Mouse (Mus musculus) cortical plate, adult 2 months (tissue): ENCODE results near the gene Hhat. TPM values are rescaled to one million over a fixed set of nuclear protein-coding genes. Genes with fewer than 3 reads are reported as not detected.

ENCODE experiments used
- H3K27ac ChIP-seq: fragments of 200-500 bp; 2 replicates; pipeline ENCODE4 v1.5.1; 2012; ENCODE audit warnings: low read length, control low read depth, inconsistent platforms; ENCODE audit not compliant: insufficient read depth
- H3K4me1 ChIP-seq: fragments of 200-500 bp; 2 replicates; pipeline ENCODE4 v1.6.1; 2011; ENCODE audit warnings: low read length; ENCODE audit not compliant: control insufficient read depth, insufficient read depth
- H3K4me3 ChIP-seq: fragments of 200-500 bp; 2 replicates; pipeline ENCODE4 v1.5.1; 2011; ENCODE audit warnings: mild to moderate bottlenecking, low read length, control low read depth; ENCODE audit not compliant: insufficient read depth
- CTCF ChIP-seq: fragments of 200-500 bp; IDR thresholded peaks from 2 replicates; pipeline ENCODE4 v1.5.1; 2011; ENCODE audit warnings: mild to moderate bottlenecking, control low read depth, low read length; ENCODE audit not compliant: insufficient read depth; ENCODE audit errors: extremely low read depth
- POLR2A ChIP-seq: fragments of 200-500 bp; IDR thresholded peaks from 2 replicates; pipeline ENCODE4 v1.6.1; 2011; ENCODE audit warnings: mild to moderate bottlenecking, low read length, control low read depth; ENCODE audit not compliant: insufficient read depth; ENCODE audit errors: extremely low read depth
- polyA plus RNA-seq: library from polyadenylated mRNA; depleted of rRNA; stranded (reverse); fragments of >200 nt; gene quantifications from 2 replicates; pipeline ENCODE4 v1.2.3, GENCODE M21; 2012; rRNA removed

Gene Hhat
- polyA plus RNA-seq, 1 experiment = 0.98 TPM

DNA sequence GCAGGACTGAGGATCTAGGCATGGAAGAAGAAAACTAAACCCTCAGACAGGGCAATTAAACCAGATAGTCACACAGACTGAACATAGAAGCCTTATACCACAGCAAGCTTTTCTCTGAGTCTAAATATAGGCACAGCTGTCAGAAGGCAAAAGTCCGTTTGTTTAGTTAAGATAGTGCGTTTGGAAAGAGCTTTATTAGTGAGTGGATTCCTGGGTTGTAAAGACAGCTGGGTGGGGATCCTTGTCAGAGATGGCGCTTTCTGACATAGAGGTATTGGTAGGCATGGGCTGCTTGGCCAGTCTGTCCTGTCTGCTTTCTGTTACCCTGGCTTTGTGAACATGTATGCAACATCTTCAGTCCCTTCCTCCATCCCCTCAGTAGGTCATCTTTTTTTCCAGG, 314.0 kb downstream of the Hhat start:
- no peak for TF ChIP-seq POLR2A
- TF ChIP-seq CTCF = no peak
- peaks cover under 1% of the 10 kb centered on the region; the same call in 1 of the 2 replicates for H3K4me1 ChIP-seq
- H3K4me3 ChIP-seq = no peak overlapping the region
- H3K27ac ChIP-seq = no peak overlapping the region

GRCm38 (mm10) chr1:192454981-192455380, 316.0 kb downstream of the Hhat start:
- TF ChIP-seq CTCF = no peak
- no peak for TF ChIP-seq POLR2A
- Histone ChIP-seq H3K4me3 (no peak overlapping the region), H3K27ac (no peak overlapping the region), H3K4me1 (peaks cover 3% of the 10 kb centered on the region; the same call in 1 of the 2 replicates)

GRCm38 (mm10) chr1:192454501-192454900, 316.5 kb downstream of the Hhat start:
- H3K27ac ChIP-seq = no peak overlapping the region
- H3K4me3 ChIP-seq = no peak overlapping the region
- peaks cover 6% of the 10 kb centered on the region; the same call in 1 of the 2 replicates for H3K4me1 ChIP-seq
- no peak for TF ChIP-seq POLR2A
- no peak for TF ChIP-seq CTCF

DNA sequence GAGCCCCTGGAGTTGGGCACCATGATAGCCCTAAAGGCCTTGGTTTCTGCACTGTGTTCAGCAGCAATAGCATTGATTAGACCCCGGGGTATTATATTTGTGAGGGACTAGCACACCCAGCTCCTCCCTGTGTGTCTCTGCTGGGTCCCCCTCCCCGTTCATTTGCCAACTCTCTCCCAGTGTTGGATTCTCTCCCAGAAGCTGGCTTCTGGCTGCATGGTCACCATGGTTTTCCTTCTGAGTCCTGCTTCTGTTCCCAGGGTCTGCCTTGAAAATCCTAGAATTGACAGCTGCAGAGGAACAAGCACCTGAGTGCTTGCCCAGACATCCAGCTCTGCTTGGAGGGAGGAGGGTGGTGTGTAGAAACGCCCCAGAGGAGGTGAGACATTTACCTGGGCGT, 319.3 kb downstream of the Hhat start:
- H3K4me3 ChIP-seq = no peak overlapping the region
- peaks cover 12% of the 10 kb centered on the region for H3K4me1 ChIP-seq
- no peak for TF ChIP-seq POLR2A
- TF ChIP-seq CTCF = no peak
- H3K27ac ChIP-seq = no peak overlapping the region

- no peak for TF ChIP-seq POLR2A
- no peak for TF ChIP-seq CTCF
- Histone ChIP-seq H3K4me3 (no peak overlapping the region), H3K4me1 (peaks cover 12% of the 10 kb centered on the region), H3K27ac (no peak overlapping the region)
Observed at GRCm38 (mm10) chr1:192450425-192450824, 320.6 kb downstream of the Hhat start.

DNA sequence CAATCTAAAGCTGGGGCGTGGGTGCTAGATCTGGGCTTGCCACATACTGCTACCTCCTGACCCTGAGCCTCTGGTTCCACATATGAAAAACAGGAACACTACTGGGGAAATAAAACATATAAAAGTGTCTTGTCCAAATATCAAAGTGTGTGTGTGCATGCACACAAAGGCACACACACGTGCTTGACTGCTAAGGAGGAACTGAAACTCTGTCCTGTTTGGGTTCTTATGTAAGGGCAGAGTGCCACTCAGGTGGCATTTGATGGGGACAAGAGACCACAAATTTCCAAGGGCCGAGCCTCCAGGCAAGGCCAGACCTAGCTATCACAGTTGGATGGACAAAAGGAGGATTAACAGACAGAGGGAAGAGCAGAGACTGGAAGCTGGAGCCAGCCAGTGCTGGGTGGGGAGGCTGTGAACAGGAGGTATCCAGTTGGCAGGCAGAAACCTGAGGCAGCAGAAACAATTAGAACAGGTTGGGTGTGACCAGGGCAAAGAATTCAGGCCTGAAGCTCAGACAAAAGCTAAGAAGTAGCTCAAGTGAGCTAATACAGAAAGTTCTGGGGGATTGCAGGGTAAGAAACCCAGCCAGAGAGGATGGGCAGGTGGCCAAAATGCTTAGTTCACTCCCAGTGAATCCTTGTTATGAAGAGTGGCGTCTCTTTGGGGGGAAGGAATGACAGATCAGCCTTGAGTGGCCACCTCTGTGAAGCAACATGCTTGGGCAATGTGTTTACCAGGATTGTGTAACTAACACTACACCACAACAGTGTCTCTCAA, 321.3 kb downstream of the Hhat start:
- Histone ChIP-seq H3K4me3 (no peak overlapping the region), H3K27ac (0 out of 2 replicates have a peak overlapping the region, but pooled peaks have one; percentile 8), H3K4me1 (peaks cover 15% of the 10 kb centered on the region)
- TF ChIP-seq CTCF = no peak
- no peak for TF ChIP-seq POLR2A

GRCm38 (mm10) chr1:192448512-192448911, 322.5 kb downstream of the Hhat start:
- Histone ChIP-seq H3K27ac (peak overlapping the region; percentile 1; the same call in 1 of the 2 replicates), H3K4me3 (no peak overlapping the region), H3K4me1 (peaks cover 18% of the 10 kb centered on the region)
- TF ChIP-seq POLR2A = no peak
- TF ChIP-seq CTCF = no peak

- Histone ChIP-seq H3K4me1 (peaks cover 18% of the 10 kb centered on the region), H3K27ac (peak overlapping the region; percentile 23), H3K4me3 (no peak overlapping the region)
- no peak for TF ChIP-seq POLR2A
- no peak for TF ChIP-seq CTCF
Observed at GRCm38 (mm10) chr1:192447666-192448065, 323.4 kb downstream of the Hhat start.

Other genes starting within 250 kb of the Hhat start
- 11.7 and 12.5 TPM in 2 replicates for gene Sertad4, start 84.5 kb upstream of the Hhat start, polyA plus RNA-seq